Mouse (Mus musculus): Measurements from ENCODE around the gene Igfbp2.
A peak's percentile ranks its signal among the peaks of the same experiment; 100 is the strongest.

Igfbp2 gene

DNA sequence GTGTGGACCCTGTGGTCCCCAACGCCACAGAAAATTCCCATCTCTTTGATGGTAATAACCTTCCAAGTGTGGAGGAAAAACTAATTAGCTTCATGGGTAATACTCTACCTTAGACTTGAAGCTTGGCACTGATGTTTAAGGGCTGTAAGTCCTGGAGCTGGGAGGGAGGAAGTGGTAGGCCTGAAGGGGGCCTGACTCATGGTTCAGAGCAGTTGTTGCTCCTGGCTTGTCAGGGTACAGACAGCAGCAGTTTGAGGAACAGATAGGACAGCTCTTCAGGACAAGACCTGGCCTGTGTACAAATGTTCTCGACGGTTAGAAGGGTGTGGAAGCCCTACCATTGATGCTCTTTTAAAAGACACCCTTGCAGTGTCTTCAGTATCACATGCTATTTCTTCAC, 8.7 kb upstream of the Igfbp2 start:
- DNase-seq, result no peak

DNA sequence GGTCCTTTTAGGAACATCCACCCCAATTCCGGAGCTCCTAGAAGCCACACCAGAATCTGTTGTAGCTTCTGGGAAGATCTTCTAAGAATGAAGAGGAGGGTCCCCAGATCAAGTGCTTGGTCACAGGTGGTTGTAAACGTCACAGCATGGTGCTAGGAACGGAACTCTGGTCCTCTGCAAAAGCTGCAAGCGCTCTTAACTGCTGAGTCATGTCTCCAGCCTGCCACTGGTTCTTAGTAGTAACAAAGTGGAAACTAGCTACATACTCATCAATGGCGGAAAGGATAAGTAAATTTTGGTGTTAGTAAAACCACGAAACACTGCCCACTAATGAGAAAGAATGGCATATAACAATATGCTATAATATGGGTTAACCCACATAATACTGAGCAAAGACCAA, 4.3 kb upstream of the Igfbp2 start:
- DNase-seq, result no peak

- DNase-seq, result no peak
These were observed 1.4 kb upstream of the Igfbp2 start for GRCm38 (mm10) chr1:72822893-72823292.

DNA sequence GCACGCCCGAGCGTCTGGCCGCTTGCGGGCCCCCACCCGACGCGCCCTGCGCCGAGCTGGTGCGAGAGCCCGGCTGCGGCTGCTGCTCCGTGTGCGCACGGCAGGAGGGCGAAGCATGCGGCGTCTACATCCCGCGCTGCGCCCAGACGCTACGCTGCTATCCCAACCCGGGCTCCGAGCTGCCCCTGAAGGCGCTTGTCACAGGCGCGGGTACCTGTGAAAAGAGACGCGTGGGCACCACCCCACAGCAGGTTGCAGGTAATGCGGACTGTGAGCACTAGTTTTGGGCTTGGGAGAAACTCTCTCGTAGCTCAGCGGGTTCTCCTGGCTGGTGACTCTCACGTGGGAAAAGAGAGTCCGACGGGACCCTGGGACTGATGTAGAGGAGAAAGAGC, 401 bp downstream of the Igfbp2 start:
- DNase-seq, result no peak

- no peak for DNase-seq
These were observed 983 bp downstream of the Igfbp2 start for GRCm38 (mm10) chr1:72825286-72825685.

DNA sequence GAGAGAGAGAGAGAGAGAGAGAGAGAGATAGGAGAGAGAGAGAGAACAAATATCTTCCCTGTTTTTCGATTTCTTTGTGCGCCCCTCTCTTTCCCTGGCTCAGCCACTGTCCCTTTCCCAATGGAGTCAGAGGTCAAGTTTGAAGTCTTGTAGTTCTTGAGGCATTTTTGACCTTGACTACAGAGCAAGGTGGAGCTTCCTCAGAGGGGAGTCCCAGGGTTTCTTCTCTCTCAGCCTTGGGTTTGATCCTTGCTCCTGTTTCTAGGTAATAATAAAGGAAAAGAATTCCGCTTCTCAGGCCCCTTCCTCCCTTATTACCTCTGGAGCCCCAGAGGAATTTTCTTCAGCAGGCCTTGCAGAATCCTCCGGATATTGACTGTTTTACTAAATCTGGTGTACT, 1.6 kb downstream of the Igfbp2 start:
- DNase-seq, result no peak

- DNase-seq, result no peak
These were observed 2.1 kb downstream of the Igfbp2 start for GRCm38 (mm10) chr1:72826446-72826845.

- no peak for DNase-seq
These were observed 2.6 kb downstream of the Igfbp2 start for GRCm38 (mm10) chr1:72826931-72827330.

- DNase-seq, result no peak
These were observed 3.4 kb downstream of the Igfbp2 start for GRCm38 (mm10) chr1:72827411-72828315.

DNA sequence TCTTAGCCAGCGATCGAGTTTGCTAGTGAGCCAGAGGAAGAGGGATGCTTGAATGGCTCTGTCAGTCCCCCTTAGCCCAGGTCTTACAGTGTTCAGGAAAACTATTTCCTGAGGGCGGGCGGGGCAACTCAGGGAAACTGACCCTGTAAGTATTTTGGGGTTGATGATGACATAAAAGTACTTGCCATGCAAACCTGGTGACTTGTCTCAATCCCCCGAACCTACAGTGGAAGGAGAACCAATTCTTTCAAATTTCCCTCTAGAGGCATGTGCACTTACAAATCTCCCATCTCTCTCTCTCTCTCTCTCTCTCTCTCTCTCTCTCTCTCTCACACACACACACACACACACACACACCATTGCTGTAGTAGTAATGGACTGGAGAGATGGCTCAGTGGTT, 4.5 kb downstream of the Igfbp2 start:
- no peak for DNase-seq

GRCm38 (mm10) chr1:72830485-72830884, 6.2 kb downstream of the Igfbp2 start:
- no peak for DNase-seq

GRCm38 (mm10) chr1:72832715-72833153, 8.4 kb downstream of the Igfbp2 start:
- DNase-seq, result peak; percentile 34

DNA sequence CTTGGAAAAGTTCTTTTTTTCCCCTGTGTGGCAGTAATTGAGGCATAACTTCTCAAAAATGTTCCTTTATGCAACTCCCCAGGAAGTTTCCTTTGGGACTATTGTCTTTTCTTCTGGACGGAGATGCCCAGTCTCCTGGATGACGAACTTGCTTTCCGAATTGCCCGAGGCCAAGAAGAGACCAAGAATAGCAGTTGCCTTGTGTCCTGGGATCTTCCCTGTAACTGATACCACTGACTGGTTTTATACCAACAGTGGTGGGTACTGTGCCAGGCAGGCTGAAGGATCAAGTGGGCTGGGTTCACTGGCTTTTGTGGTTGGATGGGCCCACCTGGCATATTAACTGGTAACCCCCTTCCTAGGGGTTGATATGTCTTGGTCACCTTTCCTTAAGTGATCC, 9.3 kb downstream of the Igfbp2 start:
- DNase-seq, result no peak

GRCm38 (mm10) chr1:72839356-72839755, 15.1 kb downstream of the Igfbp2 start:
- no peak for DNase-seq

DNA sequence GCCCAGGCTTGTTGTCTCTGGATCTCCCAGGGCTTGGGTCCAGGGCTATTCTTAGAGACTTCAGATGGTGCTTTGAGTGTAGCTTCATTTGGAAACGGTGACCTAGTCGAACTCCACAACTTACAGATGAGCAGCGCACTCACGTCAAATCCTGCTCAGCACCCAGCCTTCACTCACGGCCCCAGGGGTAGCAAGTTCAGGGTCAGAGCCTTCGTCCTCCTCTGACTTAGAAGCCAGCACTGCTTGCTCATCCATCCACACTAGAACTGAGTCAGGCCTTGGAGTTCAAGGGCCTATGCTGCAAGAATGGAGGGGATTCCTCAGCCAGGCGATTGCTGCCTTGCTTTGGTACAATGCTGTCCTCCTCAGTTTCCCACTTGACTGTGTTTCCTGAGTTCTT, 15.5 kb downstream of the Igfbp2 start:
- DNase-seq, result no peak

DNA sequence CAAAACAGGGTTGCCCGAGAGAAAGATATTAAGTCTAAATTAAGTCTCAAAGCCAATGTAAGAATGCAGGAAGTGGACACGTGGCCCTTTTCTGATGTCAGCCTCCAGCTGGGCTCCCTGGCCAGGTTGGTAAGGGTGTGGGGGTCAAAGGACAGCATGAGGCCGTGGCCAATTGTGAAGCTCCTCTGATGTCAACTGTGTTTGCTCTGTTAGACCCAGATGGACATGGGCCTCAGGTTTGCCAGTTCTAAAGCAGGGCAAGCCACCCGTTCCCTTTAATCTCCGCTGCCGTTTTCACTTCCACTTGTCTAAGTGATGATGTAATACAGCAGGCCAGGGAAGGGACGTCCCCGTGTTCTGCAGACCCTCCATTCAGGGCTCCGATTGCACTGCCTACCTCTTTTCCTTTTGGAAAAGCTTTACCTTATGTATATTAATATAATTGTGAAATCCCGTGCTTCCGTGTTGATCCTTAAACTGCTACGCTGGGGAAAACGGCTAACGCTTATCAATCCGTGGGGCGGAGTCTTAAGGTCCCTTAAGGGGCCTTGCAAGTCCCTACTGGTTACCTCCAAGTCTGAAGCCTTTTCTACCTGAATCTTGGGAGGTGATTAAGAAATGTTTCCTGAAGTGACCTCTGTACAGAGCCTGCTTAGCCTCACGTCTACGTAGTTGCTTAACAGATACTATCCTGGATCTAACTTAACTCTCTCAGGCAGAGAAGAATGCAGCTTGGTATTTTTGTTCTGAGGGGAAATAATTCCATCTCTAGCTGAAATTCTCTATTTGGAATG, 18.6 kb downstream of the Igfbp2 start:
- no peak for DNase-seq

DNA sequence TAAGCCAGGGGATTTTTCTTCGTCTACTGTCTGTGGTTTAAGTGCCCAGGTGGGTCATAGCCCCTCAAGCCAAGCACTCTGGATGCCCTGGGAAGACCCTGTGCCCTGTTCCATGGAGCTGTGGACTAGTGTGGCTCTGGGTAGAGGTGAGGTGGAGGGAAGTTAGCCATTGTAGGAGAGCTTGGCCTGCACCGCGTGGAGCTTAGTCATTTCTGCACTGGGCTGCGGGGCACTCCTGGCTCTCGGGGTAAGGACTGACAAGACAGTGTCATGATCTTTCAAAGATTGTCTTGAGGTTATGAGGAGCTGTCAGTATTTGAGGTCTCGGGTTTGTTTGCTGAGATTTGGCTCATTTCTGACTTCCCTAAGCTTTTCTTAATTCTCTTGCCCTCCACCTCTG, 20.4 kb downstream of the Igfbp2 start:
- no peak for DNase-seq

DNA sequence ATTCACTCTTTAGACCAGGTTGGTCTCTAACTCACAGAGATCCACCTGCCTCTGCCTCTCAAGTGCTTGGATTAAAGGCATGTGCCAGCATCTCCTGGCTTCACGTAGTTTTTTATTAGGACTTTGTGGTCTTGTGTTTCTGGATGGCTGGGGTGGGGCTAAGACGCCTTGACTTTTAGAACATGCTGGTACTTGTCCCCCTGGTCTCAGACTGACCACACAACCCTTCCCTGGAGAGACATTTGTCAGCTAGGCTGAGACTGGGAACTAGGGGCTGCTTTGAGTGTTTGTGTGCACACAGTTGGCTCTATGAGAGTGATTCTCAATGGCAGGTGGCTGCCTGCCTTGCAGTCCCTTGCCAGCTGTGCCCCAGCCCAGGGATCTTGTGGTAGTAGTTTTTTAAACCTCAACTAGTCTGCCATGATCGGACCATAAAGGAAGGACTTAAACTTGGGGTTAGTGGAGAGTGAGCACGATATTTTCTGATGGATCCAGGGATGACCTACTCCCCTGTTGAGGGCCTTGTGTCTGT, 23.6 kb downstream of the Igfbp2 start:
- DNase-seq, result no peak

GRCm38 (mm10) chr1:72849037-72849436, 24.7 kb downstream of the Igfbp2 start:
- DNase-seq, result no peak

- no peak for DNase-seq
These were observed 29.5 kb downstream of the Igfbp2 start for GRCm38 (mm10) chr1:72853759-72854158.

DNA sequence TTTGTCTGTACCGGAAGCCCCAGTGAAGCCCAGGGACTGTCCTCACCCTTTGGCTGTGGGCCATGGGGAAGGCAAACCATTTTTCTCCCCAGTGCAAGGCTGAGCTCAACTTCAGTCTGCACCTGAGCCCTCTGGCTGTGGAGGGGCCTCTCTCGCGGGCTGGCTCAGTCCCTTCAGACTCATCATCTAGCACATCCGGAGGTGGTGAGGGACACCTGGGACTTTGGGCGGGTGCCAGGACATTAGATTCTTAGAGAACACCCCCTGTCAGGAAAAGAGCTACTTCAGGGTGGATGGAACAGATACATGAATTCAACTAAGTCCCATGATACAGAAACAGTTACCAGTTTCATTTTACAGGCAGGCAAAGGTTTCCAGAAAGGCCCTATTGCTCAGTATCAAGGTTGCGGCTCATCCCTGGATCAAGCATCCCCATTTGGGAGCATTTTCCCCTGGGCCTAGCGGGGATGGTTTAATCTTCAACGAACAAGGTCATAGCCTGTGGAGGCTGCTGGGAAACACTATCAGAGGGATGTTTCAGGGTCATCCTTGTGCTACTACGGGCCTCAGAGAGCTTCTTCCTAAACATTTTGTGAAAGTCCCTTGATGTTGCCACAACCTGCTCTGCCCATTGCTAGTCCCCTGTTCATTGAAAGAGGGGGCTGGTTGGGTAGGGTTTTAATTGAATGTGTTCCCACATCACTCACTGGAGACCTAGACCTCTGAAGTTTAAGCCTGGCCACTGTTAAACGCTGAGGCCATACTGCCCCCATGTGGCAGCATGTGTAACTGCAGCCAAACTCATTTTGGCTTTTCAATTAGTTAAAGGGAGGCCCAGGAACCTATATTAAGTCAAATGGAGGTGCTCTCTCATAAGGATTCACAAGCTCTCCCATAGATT, 30.3 kb downstream of the Igfbp2 start:
- DNase-seq, result peak; percentile 62

DNA sequence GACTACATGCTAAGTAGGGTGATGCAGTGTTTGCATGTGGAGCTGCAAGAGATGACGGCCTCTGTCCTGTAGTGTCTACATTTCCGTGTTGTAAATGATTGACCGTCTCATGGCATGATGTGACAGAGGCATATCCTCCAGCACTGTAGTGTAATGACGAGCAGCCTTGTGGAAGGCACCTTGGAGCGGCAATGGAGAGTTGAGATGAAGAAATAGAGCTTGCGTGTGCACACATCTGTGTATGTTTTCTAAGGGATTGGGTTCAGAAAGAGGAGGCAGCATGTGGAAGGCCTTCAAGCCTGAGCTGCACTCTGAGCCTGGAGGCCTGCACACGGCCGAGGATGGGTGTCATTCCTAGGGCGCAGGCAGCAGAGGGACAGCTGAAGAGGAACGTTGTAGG, 31.4 kb downstream of the Igfbp2 start:
- no peak for DNase-seq

Measured in kidney, adult 9 months (tissue).